Mouse (Mus musculus) hindbrain, embryonic 10.5 days (tissue): ENCODE measurements at regions not wholly inside any gene's neighbourhood (a gene's known extent, or its start where the extent isn't known, plus 50 kb on each side); places are given as distances from the start of the nearest gene placed in this dataset.

Experiments
- DNase-seq: peaks from one replicate; pipeline ENCODE4 v3.0.0-alpha.2; 2017; ENCODE audit warnings: low spot score
- H3K27ac ChIP-seq: fragments of 300-500 bp; sonication (generic); 2 replicates; pipeline ENCODE4 v1.5.1; 2016; ENCODE audit warnings: mild to moderate bottlenecking, moderate library complexity
- H3K27me3 ChIP-seq: fragments of 300-500 bp; sonication (generic); 2 replicates; pipeline ENCODE4 v1.6.1; 2016; ENCODE audit warnings: mild to moderate bottlenecking; ENCODE audit not compliant: poor library complexity, insufficient read depth, severe bottlenecking
- H3K36me3 ChIP-seq: fragments of 300-500 bp; sonication (generic); 2 replicates; pipeline ENCODE4 v1.6.1; 2016; ENCODE audit warnings: mild to moderate bottlenecking, moderate library complexity
- H3K4me1 ChIP-seq: fragments of 300-500 bp; sonication (generic); replicated peaks from 2 replicates; pipeline ENCODE4 v1.6.1; 2016; ENCODE audit warnings: mild to moderate bottlenecking
- H3K4me3 ChIP-seq: fragments of 300-500 bp; sonication (generic); 2 replicates; pipeline ENCODE4 v1.5.1; 2016; ENCODE audit warnings: mild to moderate bottlenecking, moderate library complexity
- H3K9me3 ChIP-seq: fragments of 300-500 bp; sonication (generic); 2 replicates; pipeline ENCODE4 v1.6.1; 2016; ENCODE audit warnings: mild to moderate bottlenecking, moderate library complexity
- WGBS: fragments of 180-500 bp; shearing (Covaris S2); methylation state at CpG from one replicate; pipeline ENCODE4 v1.1.7; 2016; 5-methylcytosine and 5-hydroxymethylcytosine counted together

- DNase-seq, result no peak
- no peak overlapping the region for H3K27ac ChIP-seq
Measured at GRCm38 (mm10) chr12:29137455-29137854, 385.9 kb downstream of the Eipr1 start.

GRCm38 (mm10) chr12:29140576-29140975, 387.6 kb upstream of the Myt1l start:
- Histone ChIP-seq H3K4me1 (peaks cover 17% of the 10 kb centered on the region; the same call in 1 of the 2 replicates), H3K27ac (0 out of 2 replicates have a peak overlapping the region, but pooled peaks have one; percentile 4), H3K27me3 (no peaks in the 10 kb centered on the region), H3K36me3 (no peaks in the 10 kb centered on the region), H3K4me3 (no peak overlapping the region), H3K9me3 (no peaks in the 10 kb centered on the region)
- WGBS, result 66% methylated on average over 3 of the region's 3 CpGs
- DNase-seq, result no peak

More at GRCm38 (mm10) chr12:29137455-29137854, 385.9 kb downstream of the Eipr1 start:
- Histone ChIP-seq H3K9me3 (no peaks in the 10 kb centered on the region), H3K36me3 (no peaks in the 10 kb centered on the region), H3K4me1 (peaks cover 17% of the 10 kb centered on the region; the same call in 1 of the 2 replicates), H3K4me3 (no peak overlapping the region), H3K27me3 (no peaks in the 10 kb centered on the region)
- WGBS, result 82% methylated on average over 8 of the region's 8 CpGs

- Histone ChIP-seq H3K36me3 (no peaks in the 10 kb centered on the region), H3K9me3 (no peaks in the 10 kb centered on the region), H3K4me3 (no peak overlapping the region), H3K27ac (peak overlapping the region; percentile 25), H3K4me1 (peaks cover 17% of the 10 kb centered on the region; the same call in 1 of the 2 replicates), H3K27me3 (no peaks in the 10 kb centered on the region)
- 62% methylated on average over 13 of the region's 13 CpGs for WGBS
- DNase-seq, result no peak
Measured at GRCm38 (mm10) chr12:29141132-29141531, 387.1 kb upstream of the Myt1l start.

GRCm38 (mm10) chr12:29141855-29142254, 386.3 kb upstream of the Myt1l start:
- 83% methylated on average over 8 of the region's 8 CpGs for WGBS
- DNase-seq, result no peak
- Histone ChIP-seq H3K27ac (peak overlapping the region; percentile 25; the same call in 1 of the 2 replicates), H3K36me3 (no peaks in the 10 kb centered on the region), H3K4me3 (no peak overlapping the region), H3K9me3 (no peaks in the 10 kb centered on the region), H3K27me3 (no peaks in the 10 kb centered on the region), H3K4me1 (peaks cover 17% of the 10 kb centered on the region; the same call in 1 of the 2 replicates)

- Histone ChIP-seq H3K9me3 (no peaks in the 10 kb centered on the region), H3K36me3 (no peaks in the 10 kb centered on the region), H3K27ac (no peak overlapping the region), H3K27me3 (no peaks in the 10 kb centered on the region), H3K4me3 (no peak overlapping the region), H3K4me1 (peaks cover 17% of the 10 kb centered on the region; the same call in 1 of the 2 replicates)
- WGBS, result 73% methylated on average over 8 of the region's 8 CpGs
- DNase-seq, result no peak
Measured at GRCm38 (mm10) chr12:29143297-29143696, 384.9 kb upstream of the Myt1l start.

- no peak for DNase-seq
- no peaks in the 10 kb centered on the region for H3K27me3 ChIP-seq
- H3K27ac ChIP-seq, result no peak overlapping the region
- H3K4me3 ChIP-seq, result no peak overlapping the region
- H3K36me3 ChIP-seq, result no peaks in the 10 kb centered on the region
- H3K4me1 ChIP-seq, result peaks cover 8% of the 10 kb centered on the region; the same call in 1 of the 2 replicates
- WGBS, result 73% methylated on average over 1 of the region's 1 CpGs
- H3K9me3 ChIP-seq, result no peaks in the 10 kb centered on the region
Measured at GRCm38 (mm10) chr12:29160920-29161319, 367.3 kb upstream of the Myt1l start.

GRCm38 (mm10) chr12:29161546-29161945, 366.6 kb upstream of the Myt1l start:
- H3K4me1 ChIP-seq, result peaks cover 8% of the 10 kb centered on the region; the same call in 1 of the 2 replicates
- 22% methylated on average over 2 of the region's 2 CpGs for WGBS
- H3K27me3 ChIP-seq, result no peaks in the 10 kb centered on the region
- H3K36me3 ChIP-seq, result no peaks in the 10 kb centered on the region
- H3K9me3 ChIP-seq, result no peaks in the 10 kb centered on the region
- DNase-seq, result no peak
- H3K4me3 ChIP-seq, result no peak overlapping the region
- no peak overlapping the region for H3K27ac ChIP-seq

- Histone ChIP-seq H3K27ac (no peak overlapping the region), H3K4me1 (peaks cover 8% of the 10 kb centered on the region; the same call in 1 of the 2 replicates), H3K4me3 (no peak overlapping the region), H3K27me3 (no peaks in the 10 kb centered on the region), H3K9me3 (no peaks in the 10 kb centered on the region), H3K36me3 (no peaks in the 10 kb centered on the region)
- no peak for DNase-seq
- 85% methylated on average over 2 of the region's 2 CpGs for WGBS
Measured at GRCm38 (mm10) chr12:29164701-29165100, 363.5 kb upstream of the Myt1l start.

GRCm38 (mm10) chr12:29166316-29166715, 361.9 kb upstream of the Myt1l start:
- H3K36me3 ChIP-seq, result no peaks in the 10 kb centered on the region
- DNase-seq, result no peak
- no peak overlapping the region for H3K4me3 ChIP-seq
- H3K9me3 ChIP-seq, result no peaks in the 10 kb centered on the region
- H3K27me3 ChIP-seq, result no peaks in the 10 kb centered on the region
- H3K4me1 ChIP-seq, result peaks cover 4% of the 10 kb centered on the region; the same call in 1 of the 2 replicates
- H3K27ac ChIP-seq, result no peak overlapping the region
- WGBS, result 73% methylated on average over 2 of the region's 2 CpGs

- H3K36me3 ChIP-seq, result no peaks in the 10 kb centered on the region
- 86% methylated on average over 6 of the region's 6 CpGs for WGBS
- H3K4me1 ChIP-seq, result no peaks in the 10 kb centered on the region
- H3K27me3 ChIP-seq, result no peaks in the 10 kb centered on the region
- DNase-seq, result no peak
- no peak overlapping the region for H3K27ac ChIP-seq
- H3K9me3 ChIP-seq, result no peaks in the 10 kb centered on the region
- no peak overlapping the region for H3K4me3 ChIP-seq
Measured at GRCm38 (mm10) chr12:29167922-29168321, 360.3 kb upstream of the Myt1l start.

- 88% methylated on average over 10 of the region's 10 CpGs for WGBS
- H3K4me1 ChIP-seq, result peaks cover 6% of the 10 kb centered on the region
- no peak for DNase-seq
- no peaks in the 10 kb centered on the region for H3K36me3 ChIP-seq
- no peak overlapping the region for H3K4me3 ChIP-seq
- no peak overlapping the region for H3K27ac ChIP-seq
- no peaks in the 10 kb centered on the region for H3K27me3 ChIP-seq
- H3K9me3 ChIP-seq, result no peaks in the 10 kb centered on the region
Measured at GRCm38 (mm10) chr12:29175698-29176440, 352.3 kb upstream of the Myt1l start.

- 91% methylated on average over 12 of the region's 12 CpGs for whole genome bisulfite sequencing
- no peaks in the 10 kb centered on the region for H3K36me3 ChIP-seq
Measured at GRCm38 (mm10) chr12:29177145-29177544, 351.0 kb upstream of the Myt1l start.

GRCm38 (mm10) chr12:29178168-29178895, 349.9 kb upstream of the Myt1l start:
- Histone ChIP-seq H3K4me3 (no peak overlapping the region), H3K27ac (no peak overlapping the region), H3K36me3 (no peaks in the 10 kb centered on the region), H3K27me3 (no peaks in the 10 kb centered on the region), H3K4me1 (peaks cover 6% of the 10 kb centered on the region), H3K9me3 (no peaks in the 10 kb centered on the region)
- DNase-seq, result no peak
- WGBS, result 75% methylated on average over 14 of the region's 14 CpGs

More at GRCm38 (mm10) chr12:29177145-29177544, 351.0 kb upstream of the Myt1l start:
- no peak overlapping the region for H3K27ac ChIP-seq
- no peaks in the 10 kb centered on the region for H3K27me3 ChIP-seq
- DNase-seq, result no peak
- peaks cover 6% of the 10 kb centered on the region for H3K4me1 ChIP-seq
- H3K4me3 ChIP-seq, result no peak overlapping the region
- H3K9me3 ChIP-seq, result no peaks in the 10 kb centered on the region
